Mouse (Mus musculus) large intestine, adult 2 months (tissue): Measurements from ENCODE around the gene Prss29. TPM values are rescaled to one million over a fixed set of nuclear protein-coding genes. Genes with fewer than 3 reads are reported as not detected.

Source experiments
- DNase-seq: peaks from one replicate; pipeline ENCODE4 v3.0.0-alpha.2; 2012; ENCODE audit warnings: low read depth, low spot score
- WGBS: fragments of 180-500 bp; shearing (Covaris S2); methylation state at CpG from one replicate; pipeline ENCODE4 v1.1.7; 2018; 5-methylcytosine and 5-hydroxymethylcytosine counted together
- polyA plus RNA-seq: library from polyadenylated mRNA; depleted of rRNA; stranded (reverse); fragments of >200 nt; gene quantifications from 2 replicates; pipeline ENCODE4 v1.2.3, GENCODE M21; 2012; rRNA removed

Prss29 gene
- not detected in 2 replicates for polyA plus RNA-seq

DNA sequence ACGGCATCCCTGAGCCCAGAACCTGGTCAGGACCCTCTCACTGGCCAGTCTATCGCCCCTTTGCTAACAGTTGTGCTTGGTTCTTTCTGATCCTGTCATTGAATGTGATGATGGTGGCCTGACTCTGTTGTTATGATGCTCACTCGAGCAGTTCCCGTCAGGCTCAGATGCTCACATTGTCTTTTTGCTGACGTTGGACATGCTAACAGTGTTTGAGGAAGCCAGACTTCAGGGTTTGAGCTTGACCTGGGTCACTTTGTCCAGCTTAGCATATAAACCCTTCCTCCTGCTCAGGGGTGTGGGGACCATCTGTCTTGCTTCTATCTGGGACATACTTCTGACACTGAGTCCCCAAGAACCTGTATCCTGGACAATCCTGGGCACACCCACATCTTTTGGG is at the start of gene Prss29:
Prss29 (plus strand) TSS at position 301 of the 400 bp plus-strand sequence.
- DNase-seq: no peak
- 64% methylated on average over 5 of the region's 5 CpGs for WGBS

DNA sequence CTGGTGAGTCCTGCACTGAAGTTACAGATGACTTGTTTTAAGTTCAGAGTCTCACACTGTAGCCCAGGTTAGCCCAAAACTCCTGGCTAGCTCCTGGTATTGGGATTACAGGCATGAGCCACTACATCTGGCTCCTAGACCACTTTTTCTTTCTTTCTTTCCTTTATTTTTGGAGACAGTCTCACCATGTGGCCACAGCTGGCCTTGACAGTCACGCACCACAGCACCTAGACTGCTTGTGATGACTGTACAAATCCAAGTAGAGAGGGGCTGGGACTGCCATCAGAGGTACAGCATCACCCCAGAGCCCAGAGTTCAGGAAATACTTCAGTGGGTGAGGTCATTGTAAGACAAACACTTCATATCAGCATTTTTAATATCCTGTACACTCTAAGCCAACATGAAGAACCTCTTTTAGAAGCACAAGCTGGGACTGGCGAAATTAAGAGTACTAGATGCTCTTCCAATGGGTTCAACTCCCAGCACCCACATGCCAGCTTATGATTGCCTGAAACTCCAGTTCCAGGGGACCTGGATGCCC is 47.6 kb upstream of the Prss29 start:
- WGBS: 43% methylated on average over 2 of the region's 2 CpGs
- no peak for DNase-seq

- under 1% methylated on average over 10 of the region's 10 CpGs for WGBS
- no peak for DNase-seq
Measured at GRCm38 (mm10) chr17:25272326-25272725, 46.1 kb upstream of the Prss29 start.

DNA sequence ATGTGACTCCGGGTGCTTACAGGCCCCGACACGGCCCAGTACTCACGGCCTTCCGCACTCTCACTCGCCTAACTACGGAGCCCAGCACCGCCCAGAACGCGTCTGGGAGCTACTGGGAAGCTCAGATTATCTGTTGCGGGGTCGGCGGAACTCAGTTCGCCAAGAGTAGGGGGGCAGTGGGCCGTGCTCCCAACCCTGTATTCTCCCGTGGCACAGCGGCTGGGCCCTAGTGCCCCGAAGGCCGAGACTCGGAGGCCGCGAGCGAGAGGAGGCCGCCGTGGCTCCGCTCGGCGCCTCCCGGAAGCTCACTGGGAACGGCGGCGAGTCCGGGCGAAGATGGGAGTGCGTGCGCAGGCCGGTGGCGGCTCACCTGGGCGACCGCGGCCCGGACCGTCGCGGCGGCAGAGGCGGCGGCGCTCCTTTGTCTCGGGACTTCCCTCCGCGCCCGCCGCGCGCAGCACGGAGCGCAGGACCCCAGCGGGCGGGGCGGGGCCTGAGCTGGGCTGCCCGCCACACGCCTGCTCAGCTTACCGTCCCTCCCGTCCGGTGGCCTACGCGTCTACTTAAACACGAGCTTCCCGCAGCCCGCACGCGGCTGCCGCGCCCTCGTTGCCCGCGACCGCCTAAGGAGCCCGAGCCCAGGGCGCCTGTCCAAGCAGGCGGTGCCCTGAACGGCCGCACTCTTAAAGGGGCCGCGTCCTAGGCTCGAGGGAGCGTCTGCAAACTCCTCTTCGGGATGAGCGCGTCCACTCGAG is 45.3 kb upstream of the Prss29 start:
- DNase-seq: peak; percentile 67
- WGBS: under 1% methylated on average over 86 of the region's 92 CpGs

DNA sequence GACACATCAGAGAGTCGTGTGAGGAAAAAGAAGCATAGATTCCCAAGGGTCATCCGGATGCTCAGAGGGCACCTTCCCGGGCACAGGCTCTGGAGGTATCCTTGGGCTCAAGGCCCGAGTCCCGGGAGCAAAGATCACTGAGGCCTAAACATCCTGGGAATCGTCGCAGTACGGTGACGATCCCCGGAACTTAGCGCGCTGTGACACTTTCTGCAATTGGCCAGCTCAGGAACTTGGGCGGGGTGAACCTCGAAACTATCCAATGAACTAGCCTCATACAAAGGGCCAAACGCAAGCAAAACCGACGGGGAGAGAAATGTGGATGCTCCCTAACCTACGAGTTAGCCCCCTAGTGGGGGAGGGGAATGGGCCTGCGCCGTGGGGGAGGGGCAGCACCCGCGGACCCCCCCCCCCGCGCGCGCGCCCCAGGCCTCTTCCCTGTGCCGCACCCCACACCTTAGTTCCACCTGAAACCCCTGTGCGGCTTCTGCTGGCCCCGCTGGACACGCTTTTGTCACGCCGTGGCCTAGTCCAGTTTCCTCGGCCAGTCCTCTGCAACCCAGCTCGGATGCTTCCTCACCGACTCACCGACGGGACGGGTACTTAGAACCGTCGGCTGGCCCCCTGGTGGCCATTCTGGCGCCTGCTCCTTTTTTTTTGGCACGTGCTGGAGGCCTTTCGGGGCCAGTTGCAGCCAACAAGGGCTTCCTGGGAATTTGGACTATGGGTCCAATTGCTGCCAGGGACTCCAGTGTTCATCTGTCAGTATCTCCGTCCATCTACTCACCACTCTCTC is 44.5 kb upstream of the Prss29 start:
- WGBS: under 1% methylated on average over 45 of the region's 45 CpGs
- peak; percentile 96 for DNase-seq

DNA sequence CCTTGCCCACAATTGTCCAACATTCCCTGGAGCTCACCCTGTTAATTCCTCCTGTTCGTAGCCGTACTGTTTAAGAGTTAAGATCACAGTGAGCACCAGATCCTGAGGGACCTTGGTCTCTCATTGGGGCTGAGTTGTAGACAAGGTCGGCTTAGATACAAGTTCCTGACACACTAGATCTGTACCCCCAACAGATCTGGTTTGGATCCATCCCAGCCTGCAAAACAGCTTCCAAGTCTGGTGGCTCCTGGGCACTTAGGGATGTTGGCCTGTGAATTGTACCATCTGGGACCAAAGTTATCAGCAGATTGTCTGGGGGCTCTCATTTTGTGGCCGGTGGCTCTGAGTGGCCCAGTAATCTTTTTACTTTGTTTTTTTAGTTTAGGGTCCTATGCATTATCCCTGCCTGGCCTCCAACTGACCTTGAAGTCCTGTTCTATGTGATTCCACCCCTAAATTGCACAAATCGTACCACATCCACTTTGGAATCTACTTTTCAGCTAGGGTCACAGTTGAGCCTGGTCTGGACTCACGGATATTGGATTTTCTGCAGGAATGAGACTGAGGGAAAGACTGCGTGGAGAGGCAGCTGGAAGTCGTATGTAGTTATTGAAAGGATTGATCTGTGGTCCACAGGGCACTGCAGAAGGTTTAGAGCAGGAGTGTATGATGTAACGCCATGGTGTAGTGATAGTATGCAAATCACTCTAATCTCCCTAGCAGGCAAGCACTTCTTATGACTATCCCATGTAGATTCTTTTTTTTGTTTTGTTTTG is 43.7 kb upstream of the Prss29 start, which contains the start of gene Ube2i:
Ube2i (minus strand) TSS at position 52 of the 776 bp plus-strand sequence.
- DNase-seq: no peak
- 90% methylated on average over 9 of the region's 9 CpGs for WGBS

- no peak for DNase-seq
- WGBS: 95% methylated on average over 3 of the region's 3 CpGs
Measured at GRCm38 (mm10) chr17:25275833-25276232, 42.6 kb upstream of the Prss29 start.

DNA sequence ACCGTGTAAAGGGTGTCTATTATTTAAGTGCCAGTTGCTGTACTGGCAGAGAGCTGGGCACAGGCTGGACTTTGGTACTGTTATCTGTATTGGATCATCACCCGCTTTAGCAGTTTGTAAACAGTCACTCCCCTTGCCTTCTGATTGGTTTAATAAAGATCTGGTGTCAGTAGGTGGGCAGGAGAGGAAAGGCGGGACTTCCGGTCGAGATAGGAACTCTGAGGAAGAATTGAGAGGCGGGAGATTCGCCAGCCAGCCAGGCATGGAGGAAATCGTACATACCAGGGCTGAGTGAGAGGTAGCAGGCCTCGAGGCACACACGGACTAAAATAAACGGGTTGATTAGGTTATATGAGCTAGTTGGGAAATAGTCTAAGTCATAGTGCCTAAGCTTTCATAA is 36.3 kb upstream of the Prss29 start:
- DNase-seq: peak; percentile 90
- 10% methylated on average over 11 of the region's 11 CpGs for WGBS

DNA sequence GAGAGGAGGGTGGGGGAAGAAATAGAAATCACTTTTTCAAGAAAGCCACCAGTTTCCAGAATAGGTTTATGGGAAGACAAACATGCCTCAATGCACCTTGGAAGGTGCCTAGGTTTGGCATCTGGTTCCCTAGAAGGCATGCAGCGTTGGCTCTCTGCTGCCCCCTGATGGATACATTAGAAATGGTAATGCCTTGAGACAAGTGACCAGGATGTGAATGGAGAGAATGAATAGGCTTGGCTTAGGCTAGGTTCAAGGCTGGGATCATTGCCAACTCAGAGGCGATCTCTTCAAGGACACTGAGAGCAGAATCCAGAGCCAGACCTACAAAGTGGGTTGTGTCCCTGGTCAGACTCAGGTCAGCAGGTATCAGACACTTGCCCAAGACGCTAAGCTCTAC is 33.4 kb upstream of the Prss29 start:
- 16% methylated on average over 3 of the region's 3 CpGs for WGBS
- DNase-seq: peak; percentile 76

GRCm38 (mm10) chr17:25288842-25289241 is 29.6 kb upstream of the Prss29 start:
- DNase-seq: no peak
- WGBS: 9% methylated on average over 4 of the region's 4 CpGs

DNA sequence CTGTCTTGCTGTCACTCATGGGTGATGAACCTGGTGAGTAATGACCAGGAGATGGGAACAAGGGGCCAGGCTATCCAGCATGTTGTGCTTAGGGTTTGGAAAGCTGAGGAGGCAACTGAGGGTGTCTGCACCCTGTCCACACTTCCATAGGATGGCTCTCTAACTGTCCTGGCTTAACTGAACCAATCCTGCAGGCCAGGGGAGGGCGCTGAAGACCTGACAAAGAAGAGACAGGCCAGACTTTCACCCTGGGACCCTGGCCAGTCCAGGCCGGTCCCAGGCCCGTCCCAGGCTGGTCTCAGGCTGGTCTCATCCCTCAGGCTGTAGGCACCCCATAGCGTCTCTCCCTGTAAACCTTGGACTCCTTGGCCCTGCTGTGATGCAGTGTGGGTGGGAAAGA is 28.0 kb upstream of the Prss29 start:
- no peak for DNase-seq
- 28% methylated on average over 4 of the region's 4 CpGs for WGBS

DNA sequence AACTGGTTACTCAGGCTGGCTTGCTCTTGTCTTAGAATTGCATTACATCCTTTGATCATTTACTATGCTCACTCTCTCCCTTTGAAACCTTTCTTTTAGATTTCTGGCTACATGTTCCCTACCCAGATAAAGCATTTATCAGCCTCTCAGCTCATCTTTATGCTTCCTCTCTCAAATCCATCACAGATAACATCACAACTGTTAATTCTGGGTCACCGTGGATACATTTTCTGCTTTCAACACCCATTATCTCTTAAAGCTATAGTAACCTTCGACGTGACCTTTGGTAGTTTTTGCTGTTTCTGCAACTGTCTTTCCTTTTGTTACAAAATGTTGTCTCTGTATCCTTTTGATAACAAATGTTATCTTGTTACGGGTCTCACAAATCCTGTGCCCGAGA is 25.0 kb upstream of the Prss29 start:
- DNase-seq: no peak
- 64% methylated on average over 5 of the region's 5 CpGs for WGBS

DNA sequence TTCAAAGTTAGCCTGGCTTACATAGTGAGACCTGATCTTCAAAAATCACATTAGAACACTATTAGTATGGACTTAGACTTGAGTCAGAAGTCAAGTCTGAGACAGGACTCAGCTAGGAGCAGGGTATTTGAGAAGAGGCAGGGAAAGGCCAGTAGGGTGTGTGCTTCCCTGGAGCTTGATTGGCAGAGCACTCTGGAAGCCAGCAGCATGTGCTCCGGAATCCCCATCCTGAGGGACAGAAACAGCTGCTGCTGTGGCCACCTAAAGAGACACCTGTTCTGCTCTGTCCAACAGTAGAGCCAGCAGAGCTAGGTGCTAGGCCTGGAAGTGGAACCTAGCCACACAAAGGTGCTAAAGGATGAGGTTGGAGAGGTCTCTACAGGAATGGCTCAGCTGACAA is 24.3 kb upstream of the Prss29 start:
- DNase-seq: no peak
- 54% methylated on average over 1 of the region's 1 CpGs for WGBS

DNA sequence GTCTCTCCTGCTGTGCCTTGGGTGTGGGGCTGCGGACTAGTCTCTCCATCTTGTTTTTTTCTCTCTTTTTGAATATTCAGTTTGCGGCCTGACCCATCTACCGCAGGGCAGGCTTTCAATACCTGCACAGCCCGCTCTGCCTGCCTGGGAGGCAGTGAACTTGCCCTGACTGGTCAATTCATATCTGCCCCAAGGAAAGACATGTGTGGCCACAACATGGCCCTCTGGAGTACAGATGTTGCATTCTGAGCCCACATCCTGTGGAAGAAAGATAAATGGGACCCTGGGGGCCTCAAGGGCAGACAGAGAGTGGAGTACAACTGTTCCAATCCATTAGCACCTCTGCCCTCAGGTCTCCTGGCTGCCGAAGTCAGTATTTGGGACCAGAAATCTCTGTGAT is 20.4 kb upstream of the Prss29 start, which contains the start of gene Prss34:
Prss34 (plus strand) TSS at position 301 of the 400 bp plus-strand sequence.
- 79% methylated on average over 5 of the region's 5 CpGs for WGBS
- DNase-seq: no peak

- WGBS: 52% methylated on average over 4 of the region's 4 CpGs
Measured at GRCm38 (mm10) chr17:25308346-25308745, 10.1 kb upstream of the Prss29 start, which contains the start of gene Prss28. TSS of gene Prss28 (plus strand) at chr17:25308646.

GRCm38 (mm10) chr17:25320819-25321218 is 2.4 kb downstream of the Prss29 start:
- DNase-seq: no peak
- WGBS: 85% methylated on average over 8 of the region's 8 CpGs

More at GRCm38 (mm10) chr17:25308346-25308745, 10.1 kb upstream of the Prss29 start, which contains the start of gene Prss28:
- no peak for DNase-seq

- DNase-seq: no peak
- WGBS: 8% methylated on average over 2 of the region's 2 CpGs
Measured at GRCm38 (mm10) chr17:25322930-25323329, 4.5 kb downstream of the Prss29 start.

GRCm38 (mm10) chr17:25332321-25332720 is 13.9 kb downstream of the Prss29 start:
- 57% methylated on average over 9 of the region's 9 CpGs for WGBS
- no peak for DNase-seq

GRCm38 (mm10) chr17:25333943-25334342 is 15.5 kb downstream of the Prss29 start:
- 3% methylated on average over 8 of the region's 8 CpGs for WGBS
- DNase-seq: peak; percentile 10

DNA sequence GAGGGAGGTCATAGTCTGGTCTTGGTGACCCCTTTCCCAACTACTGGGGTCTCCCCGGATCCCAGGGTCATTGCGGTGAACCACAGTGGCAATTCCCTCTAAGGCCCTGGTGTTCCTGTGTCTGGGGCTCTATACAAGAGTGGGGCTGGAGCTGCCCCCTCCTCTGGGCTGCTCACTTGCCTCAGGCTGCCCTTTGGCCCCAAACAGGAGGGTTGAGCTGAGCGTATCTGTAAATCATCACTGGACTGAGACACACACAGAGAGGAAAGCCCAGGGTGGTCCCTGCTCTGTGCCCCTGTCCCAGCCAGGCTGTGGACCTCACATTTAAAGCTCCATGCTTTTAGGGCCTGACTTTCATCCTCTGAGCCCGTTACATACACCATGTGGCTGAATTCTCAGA is 19.8 kb downstream of the Prss29 start:
- 78% methylated on average over 4 of the region's 4 CpGs for WGBS
- DNase-seq: no peak
